Mouse (Mus musculus) midbrain, embryonic 10.5 days (tissue): ENCODE data around the gene Mars2. TPM values are rescaled to one million over a fixed set of nuclear protein-coding genes. Genes with fewer than 3 reads are reported as not detected.

Experiments used
- DNase-seq: peaks from one replicate; pipeline ENCODE4 v3.0.0-alpha.2; 2017; ENCODE audit warnings: low spot score
- H3K27ac ChIP-seq: fragments of 300-500 bp; sonication (generic); replicated peaks from 2 replicates; pipeline ENCODE4 v1.5.1; 2016; ENCODE audit warnings: mild to moderate bottlenecking
- H3K27me3 ChIP-seq: fragments of 300-500 bp; sonication (generic); 2 replicates; pipeline ENCODE4 v1.6.1; 2016; ENCODE audit warnings: low read depth, mild to moderate bottlenecking; ENCODE audit not compliant: poor library complexity, severe bottlenecking
- H3K36me3 ChIP-seq: fragments of 300-500 bp; sonication (generic); 2 replicates; pipeline ENCODE4 v1.6.1; 2016; ENCODE audit warnings: mild to moderate bottlenecking, moderate library complexity
- H3K4me1 ChIP-seq: fragments of 300-500 bp; sonication (generic); 2 replicates; pipeline ENCODE4 v1.6.1; 2016
- H3K4me3 ChIP-seq: fragments of 300-500 bp; sonication (generic); 2 replicates; pipeline ENCODE4 v1.5.1; 2016; ENCODE audit warnings: mild to moderate bottlenecking, moderate library complexity
- H3K9me3 ChIP-seq: fragments of 300-500 bp; sonication (generic); replicated peaks from 2 replicates; pipeline ENCODE4 v1.6.1; 2016; ENCODE audit warnings: mild to moderate bottlenecking
- WGBS: fragments of 180-500 bp; shearing (Covaris S2); methylation state at CpG from one replicate; pipeline ENCODE4 v1.1.7; 2016; 5-methylcytosine and 5-hydroxymethylcytosine counted together
- polyA plus RNA-seq: library from polyadenylated mRNA; unstranded; fragments of >200 nt; fragmentation: Nextera tagmentation; extraction: Ambion mirVana; gene quantifications from 2 replicates; pipeline ENCODE4 v1.2.1, GENCODE M21; 2016

Gene Mars2
- polyA plus RNA-seq, 1 experiment from 2014 or later, result 2.8 TPM

DNA sequence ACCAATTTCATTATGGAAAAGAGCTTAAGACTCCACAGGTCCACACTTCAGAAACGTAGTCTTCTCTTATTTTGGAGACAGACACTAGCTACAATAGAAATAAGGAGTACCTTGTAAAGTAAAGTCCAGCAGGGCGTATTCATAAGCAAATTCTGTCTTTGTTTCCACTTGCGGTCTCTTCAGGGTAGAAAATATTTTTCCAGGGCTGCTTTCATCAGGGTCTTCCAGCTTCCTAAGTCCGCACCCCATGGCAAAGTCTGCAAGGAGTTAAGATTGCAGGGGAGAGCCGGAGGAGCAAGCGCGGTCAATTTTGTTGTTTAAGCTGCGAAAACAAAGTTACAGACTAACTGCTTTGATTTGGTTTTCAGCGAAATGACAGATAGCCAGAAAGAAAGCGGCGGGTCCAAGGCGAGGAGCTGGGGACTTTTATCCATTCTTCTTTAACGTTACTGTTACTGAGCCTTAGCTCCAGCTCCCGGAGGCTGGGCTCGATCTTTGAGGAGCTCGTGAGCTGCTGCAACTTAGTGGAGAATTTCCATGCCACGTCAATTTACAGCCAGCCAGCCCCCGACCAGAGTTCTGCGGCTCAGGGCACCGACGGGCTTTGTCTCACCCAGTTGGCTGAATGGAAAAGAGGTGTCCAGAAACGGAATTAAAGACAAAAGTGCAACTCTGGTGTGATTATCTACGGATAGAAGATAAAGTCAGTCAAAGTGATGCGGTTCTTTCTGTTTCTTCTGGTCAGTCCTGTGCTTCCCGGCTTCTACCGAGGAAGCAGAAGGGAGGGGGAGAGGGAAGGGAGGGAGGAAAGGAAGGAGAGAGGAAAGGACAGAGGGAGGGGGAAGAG lies 10.7 kb upstream of the Mars2 start, which contains the start of gene Rftn2:
Rftn2 (minus strand) TSS at position 772 of the 847 bp plus-strand sequence.
- no peaks in the 10 kb centered on the region for H3K36me3 ChIP-seq

DNA sequence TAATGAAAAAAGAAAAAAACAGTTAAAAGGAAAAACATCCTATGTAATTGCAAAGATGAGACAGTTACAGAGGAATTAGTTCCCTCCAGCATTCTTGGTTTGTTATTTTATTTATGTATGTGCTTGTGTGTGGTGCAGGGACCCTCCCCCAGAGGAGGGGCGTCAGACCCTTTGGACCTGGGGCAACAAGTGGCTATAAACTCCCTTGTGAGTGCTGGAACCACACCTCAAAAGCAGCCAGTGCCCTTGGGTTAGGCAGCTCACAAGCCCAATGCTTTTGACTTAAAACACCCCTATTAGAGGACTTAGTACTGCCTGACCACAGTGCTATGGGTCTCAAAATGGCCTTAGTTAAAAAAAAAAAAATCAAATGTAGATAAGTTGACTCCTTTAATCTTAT lies 9.6 kb upstream of the Mars2 start:
- Histone ChIP-seq H3K4me1 (peaks cover 19% of the 10 kb centered on the region), H3K36me3 (no peaks in the 10 kb centered on the region), H3K27me3 (peaks cover 26% of the 10 kb centered on the region), H3K27ac (no peak overlapping the region), H3K4me3 (no peak overlapping the region), H3K9me3 (no peaks in the 10 kb centered on the region)
- no peak for DNase-seq
- 56% methylated on average over 1 of the region's 1 CpGs for WGBS

More for the DNA sequence above, 10.7 kb upstream of the Mars2 start, which contains the start of gene Rftn2:
- Histone ChIP-seq H3K4me1 (peaks cover 19% of the 10 kb centered on the region), H3K4me3 (peak within 1 kb of the TSS; percentile 58), H3K9me3 (no peaks in the 10 kb centered on the region), H3K27me3 (peaks cover 26% of the 10 kb centered on the region), H3K27ac (peak within 1 kb of the TSS; percentile 76)
- WGBS, result 1% methylated on average over 26 of the region's 26 CpGs
- DNase-seq, result peak; percentile 59

DNA sequence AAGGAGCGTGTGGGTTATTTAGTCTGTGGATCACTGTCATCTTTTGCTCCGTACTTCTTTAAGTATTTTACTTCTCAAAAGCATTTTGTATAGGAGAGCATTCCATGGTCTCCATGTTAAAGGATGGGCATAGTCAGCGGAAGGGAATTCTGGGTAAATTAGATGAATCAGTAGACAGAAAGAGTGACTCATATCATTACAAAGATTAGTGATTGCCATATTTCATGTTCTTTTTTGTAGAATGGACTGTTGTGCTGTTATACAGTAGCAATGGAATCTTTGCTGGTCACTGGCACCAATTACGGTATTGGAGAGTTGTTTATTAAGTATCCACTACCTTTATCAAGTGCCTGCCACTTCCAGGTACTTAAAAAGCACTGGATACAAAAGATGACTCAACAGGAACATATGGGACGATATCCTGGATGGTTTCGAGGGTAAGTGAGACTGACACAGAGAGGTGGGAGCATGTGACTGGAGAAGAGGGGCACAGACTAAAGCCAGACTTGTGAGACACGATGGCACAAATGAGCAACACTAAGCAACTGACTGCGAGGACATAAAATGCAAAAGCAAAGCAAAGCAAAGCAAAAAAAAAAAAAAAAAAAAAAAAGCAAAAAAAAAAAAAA lies 8.6 kb upstream of the Mars2 start:
- WGBS, result 89% methylated on average over 8 of the region's 8 CpGs
- no peak for DNase-seq
- no peak overlapping the region for H3K4me3 ChIP-seq
- no peaks in the 10 kb centered on the region for H3K9me3 ChIP-seq
- no peak overlapping the region for H3K27ac ChIP-seq
- H3K27me3 ChIP-seq, result peaks cover 26% of the 10 kb centered on the region
- H3K4me1 ChIP-seq, result peaks cover 19% of the 10 kb centered on the region
- H3K36me3 ChIP-seq, result no peaks in the 10 kb centered on the region

DNA sequence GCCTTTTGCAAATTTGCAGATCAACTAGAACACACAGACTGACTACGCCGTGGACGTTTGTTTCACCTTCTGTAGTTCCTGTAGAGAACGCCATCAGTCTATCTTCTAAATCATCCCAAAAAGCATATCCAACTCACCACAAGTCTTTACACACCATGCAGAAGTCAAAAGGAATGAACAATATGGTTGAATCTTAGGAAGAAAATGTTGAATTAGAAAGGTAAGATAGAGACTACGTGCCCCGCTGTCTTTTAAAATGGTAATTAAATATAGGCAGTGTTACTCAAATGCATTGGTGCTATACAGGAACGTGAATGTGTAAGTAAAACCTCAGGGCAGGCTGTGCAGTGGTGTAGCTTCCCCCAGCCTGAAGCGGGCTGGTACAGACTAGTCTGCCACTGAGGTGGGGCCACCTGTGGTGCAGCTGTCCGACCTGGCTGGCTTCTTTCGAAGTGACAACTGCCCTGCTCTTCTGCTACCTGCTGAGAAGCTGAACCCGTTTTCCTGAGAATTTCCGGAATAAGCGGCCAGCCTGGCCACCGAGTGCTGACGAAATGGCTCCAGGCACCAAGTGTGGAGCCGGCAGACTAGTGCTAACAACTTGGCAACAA lies 2.0 kb upstream of the Mars2 start:
- peaks cover 31% of the 10 kb centered on the region for H3K4me1 ChIP-seq
- DNase-seq, result no peak
- H3K9me3 ChIP-seq, result no peaks in the 10 kb centered on the region
- H3K4me3 ChIP-seq, result no peak overlapping the region
- WGBS, result 52% methylated on average over 16 of the region's 16 CpGs
- H3K27ac ChIP-seq, result no peak overlapping the region
- H3K27me3 ChIP-seq, result no peaks in the 10 kb centered on the region
- H3K36me3 ChIP-seq, result no peaks in the 10 kb centered on the region

DNA sequence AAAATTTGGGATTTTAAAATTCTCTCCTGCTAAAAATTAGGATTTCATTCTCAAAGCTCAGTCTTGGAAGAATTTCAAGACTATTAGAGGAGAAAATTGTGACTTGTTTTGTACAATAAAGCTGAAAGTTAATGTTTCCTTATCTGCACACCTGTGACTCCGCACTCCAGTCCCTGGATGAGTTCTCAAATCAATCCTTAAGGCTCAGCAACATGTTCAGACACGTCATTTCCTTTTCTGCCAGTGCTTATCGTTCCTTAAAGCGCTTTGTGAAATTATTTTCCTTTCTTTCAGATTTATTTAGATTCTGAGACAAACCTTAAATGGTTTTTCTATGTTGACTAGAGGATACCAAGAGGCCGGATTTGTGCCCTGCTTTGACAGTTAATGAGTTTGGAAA lies 490 bp upstream of the Mars2 start:
- peak overlapping the region; percentile 78 for H3K27ac ChIP-seq
- H3K9me3 ChIP-seq, result no peaks in the 10 kb centered on the region
- no peak for DNase-seq
- peak overlapping the region; percentile 87 for H3K4me3 ChIP-seq
- WGBS, result 51% methylated on average over 5 of the region's 5 CpGs
- H3K27me3 ChIP-seq, result no peaks in the 10 kb centered on the region
- H3K4me1 ChIP-seq, result peaks cover 45% of the 10 kb centered on the region
- no peaks in the 10 kb centered on the region for H3K36me3 ChIP-seq

DNA sequence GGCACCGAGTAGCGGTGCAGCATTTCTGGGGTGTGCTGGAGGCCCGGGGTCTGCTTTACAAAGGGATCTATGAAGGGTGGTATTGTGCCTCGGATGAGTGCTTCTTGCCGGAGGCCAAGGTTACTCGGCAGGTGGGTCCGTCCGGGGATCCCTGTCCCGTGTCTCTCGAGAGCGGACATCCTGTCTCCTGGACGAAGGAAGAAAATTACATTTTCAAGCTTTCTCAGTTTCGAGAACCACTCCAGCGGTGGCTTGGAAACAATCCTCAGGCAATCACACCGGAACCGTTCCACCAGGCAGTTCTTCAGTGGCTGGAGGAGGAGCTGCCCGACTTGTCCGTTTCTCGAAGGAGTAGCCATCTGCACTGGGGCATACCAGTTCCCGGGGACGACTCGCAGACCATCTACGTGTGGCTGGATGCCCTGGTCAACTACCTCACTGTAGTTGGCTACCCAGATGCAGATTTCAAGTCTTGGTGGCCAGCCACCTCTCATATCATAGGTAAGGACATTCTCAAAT lies 725 bp downstream of the Mars2 start:
- peak; percentile 48 for DNase-seq
- whole genome bisulfite sequencing, result under 1% methylated on average over 23 of the region's 23 CpGs
- Histone ChIP-seq H3K9me3 (no peaks in the 10 kb centered on the region), H3K36me3 (no peaks in the 10 kb centered on the region), H3K4me1 (peaks cover 50% of the 10 kb centered on the region), H3K27me3 (no peaks in the 10 kb centered on the region), H3K27ac (peak overlapping the region; percentile 78), H3K4me3 (peak overlapping the region; percentile 87)

DNA sequence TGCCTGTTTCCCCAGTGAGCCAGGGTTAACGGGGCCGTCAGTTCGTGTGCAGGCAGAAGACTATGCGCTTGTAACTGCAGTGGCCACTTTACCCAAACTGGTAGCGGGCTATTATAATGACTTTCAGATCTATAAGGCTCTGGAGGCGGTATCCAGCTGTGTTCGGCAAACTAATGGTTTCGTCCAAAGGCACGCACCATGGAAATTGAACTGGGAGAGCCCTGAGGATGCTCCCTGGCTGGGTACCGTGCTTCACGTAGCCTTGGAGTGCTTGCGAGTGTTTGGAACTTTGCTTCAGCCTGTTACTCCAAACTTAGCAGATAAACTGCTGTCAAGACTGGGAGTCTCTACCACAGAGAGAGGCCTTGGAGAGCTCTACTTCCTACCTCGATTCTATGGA lies 1.5 kb downstream of the Mars2 start:
- H3K9me3 ChIP-seq, result no peaks in the 10 kb centered on the region
- H3K4me1 ChIP-seq, result peaks cover 50% of the 10 kb centered on the region
- H3K4me3 ChIP-seq, result peak overlapping the region; percentile 87
- no peaks in the 10 kb centered on the region for H3K27me3 ChIP-seq
- no peak for DNase-seq
- H3K27ac ChIP-seq, result no peak overlapping the region
- WGBS, result 44% methylated on average over 13 of the region's 13 CpGs
- H3K36me3 ChIP-seq, result no peaks in the 10 kb centered on the region

DNA sequence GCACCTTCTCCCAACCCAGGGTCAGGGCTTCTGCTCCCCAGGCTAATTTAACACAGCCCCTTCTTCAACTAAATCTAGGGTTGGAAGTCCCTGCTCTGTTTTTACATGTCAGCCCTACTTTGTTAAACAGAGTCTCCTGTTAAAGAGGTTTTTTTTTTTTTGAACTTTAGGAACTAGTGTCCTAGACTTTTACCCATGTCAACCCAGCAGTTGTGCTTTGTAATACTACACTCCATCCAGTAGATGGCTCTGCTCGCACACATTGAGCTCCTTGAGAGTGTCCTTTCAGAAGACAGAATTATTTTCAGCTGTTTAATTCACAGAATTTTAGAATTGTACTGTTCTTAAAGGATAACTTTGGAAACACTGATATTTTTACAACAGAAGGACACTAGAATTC lies 2.3 kb downstream of the Mars2 start:
- no peaks in the 10 kb centered on the region for H3K27me3 ChIP-seq
- peak; percentile 41 for DNase-seq
- no peak overlapping the region for H3K27ac ChIP-seq
- WGBS, result 0% methylated on average over 1 of the region's 1 CpGs
- no peaks in the 10 kb centered on the region for H3K9me3 ChIP-seq
- H3K4me1 ChIP-seq, result peaks cover 50% of the 10 kb centered on the region
- H3K36me3 ChIP-seq, result no peaks in the 10 kb centered on the region
- H3K4me3 ChIP-seq, result peak overlapping the region; percentile 87

DNA sequence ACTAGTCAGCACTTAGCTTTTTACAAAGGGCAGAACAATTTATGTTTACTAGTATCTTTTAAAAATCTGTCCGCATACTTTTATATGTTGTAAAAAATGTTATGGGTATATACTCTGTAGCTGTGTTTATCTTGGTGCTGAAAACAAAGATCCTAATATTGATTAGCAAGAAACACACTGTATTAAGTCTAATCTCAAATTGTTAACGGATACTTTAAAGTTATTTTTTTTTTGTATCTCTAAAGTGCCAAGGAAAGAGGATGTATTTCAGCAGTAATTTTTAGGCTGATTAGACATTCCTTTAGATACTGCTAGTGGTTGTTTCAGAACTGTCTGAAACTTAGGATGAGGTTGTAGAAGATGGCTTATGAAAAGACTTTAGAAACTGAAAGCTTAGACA lies 9.4 kb downstream of the Mars2 start:
- H3K36me3 ChIP-seq, result no peaks in the 10 kb centered on the region
- no peaks in the 10 kb centered on the region for H3K27me3 ChIP-seq
- H3K4me1 ChIP-seq, result peaks cover 5% of the 10 kb centered on the region; the same call in 1 of the 2 replicates
- WGBS, result 87% methylated on average over 2 of the region's 2 CpGs
- no peak for DNase-seq
- H3K4me3 ChIP-seq, result no peak overlapping the region
- no peak overlapping the region for H3K27ac ChIP-seq
- H3K9me3 ChIP-seq, result no peaks in the 10 kb centered on the region

DNA sequence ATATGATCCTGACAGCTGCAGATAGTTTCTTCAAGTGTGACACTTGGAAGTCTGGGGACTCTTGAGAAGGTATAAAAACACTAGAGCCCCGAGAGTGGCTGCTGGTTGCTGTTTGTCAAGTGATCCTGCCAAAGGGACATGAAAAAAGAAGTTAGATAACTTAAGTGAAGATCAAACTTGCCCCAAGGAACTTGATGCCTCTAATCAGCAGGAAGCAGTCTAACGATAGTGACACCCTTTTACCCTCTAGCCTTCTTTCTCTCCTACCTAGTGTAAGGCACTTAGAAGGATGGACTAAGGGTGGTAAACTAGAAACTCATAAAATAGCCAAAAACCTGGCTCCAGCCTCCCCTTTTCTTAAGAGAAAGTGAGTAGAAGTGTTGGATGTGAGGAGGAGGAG lies 27.4 kb downstream of the Mars2 start:
- Histone ChIP-seq H3K9me3 (no peaks in the 10 kb centered on the region), H3K36me3 (no peaks in the 10 kb centered on the region), H3K27ac (no peak overlapping the region), H3K27me3 (no peaks in the 10 kb centered on the region), H3K4me3 (no peak overlapping the region), H3K4me1 (no peaks in the 10 kb centered on the region)
- 74% methylated on average over 2 of the region's 2 CpGs for WGBS
- DNase-seq, result no peak

DNA sequence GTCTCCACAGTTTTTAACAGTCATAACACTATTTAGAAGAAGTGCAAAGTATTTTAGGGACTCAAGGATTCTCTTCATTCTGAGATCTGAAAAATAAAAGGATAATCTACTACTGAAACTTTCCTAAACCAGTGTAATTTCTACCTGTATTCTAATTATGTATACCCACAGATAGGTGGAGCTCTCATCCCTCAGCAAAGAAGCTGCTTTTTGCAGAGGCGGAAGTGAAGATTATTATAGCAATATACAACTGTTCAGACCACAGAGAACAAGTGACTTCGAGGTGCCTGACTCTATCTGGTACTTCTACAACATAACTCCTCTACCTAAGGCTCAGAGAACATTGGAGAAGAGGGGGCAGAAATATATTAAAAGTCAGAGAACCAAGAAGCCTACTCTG lies 28.5 kb downstream of the Mars2 start:
- WGBS, result 75% methylated on average over 2 of the region's 2 CpGs
- H3K4me1 ChIP-seq, result no peaks in the 10 kb centered on the region
- no peaks in the 10 kb centered on the region for H3K9me3 ChIP-seq
- no peaks in the 10 kb centered on the region for H3K36me3 ChIP-seq
- no peak overlapping the region for H3K27ac ChIP-seq
- H3K27me3 ChIP-seq, result no peaks in the 10 kb centered on the region
- DNase-seq, result no peak
- H3K4me3 ChIP-seq, result no peak overlapping the region

DNA sequence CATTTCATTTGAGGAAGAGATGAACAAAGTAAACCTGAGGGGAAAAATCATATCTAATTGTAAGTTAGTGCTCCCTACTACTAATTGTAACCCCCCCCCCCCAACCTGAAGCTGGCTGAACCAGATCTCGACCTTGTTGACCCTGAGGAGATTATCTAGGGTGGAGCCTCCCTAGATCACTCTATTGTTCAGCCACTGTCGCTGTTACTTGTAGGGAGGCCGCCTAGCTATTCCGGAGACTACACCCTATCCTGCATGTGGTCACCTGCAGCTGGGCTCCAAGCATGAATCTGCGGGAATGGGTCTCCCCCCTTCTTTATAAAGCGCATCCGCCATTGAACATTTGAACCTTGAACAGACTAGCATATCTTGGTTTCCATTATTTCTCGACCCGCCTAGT lies 42.1 kb downstream of the Mars2 start:
- Histone ChIP-seq H3K36me3 (no peaks in the 10 kb centered on the region), H3K4me3 (no peak overlapping the region), H3K27me3 (no peaks in the 10 kb centered on the region), H3K9me3 (no peaks in the 10 kb centered on the region), H3K27ac (no peak overlapping the region), H3K4me1 (no peaks in the 10 kb centered on the region)
- DNase-seq, result no peak
- 69% methylated on average over 9 of the region's 9 CpGs for WGBS
